Mouse (Mus musculus): Measurements from ENCODE around the gene Lrrc27. TPM values are rescaled to one million over a fixed set of nuclear protein-coding genes. Genes with fewer than 3 reads are reported as not detected.

The Lrrc27 gene
- polyA plus RNA-seq, 1 experiment from 2014 or later = 5.8 TPM

DNA sequence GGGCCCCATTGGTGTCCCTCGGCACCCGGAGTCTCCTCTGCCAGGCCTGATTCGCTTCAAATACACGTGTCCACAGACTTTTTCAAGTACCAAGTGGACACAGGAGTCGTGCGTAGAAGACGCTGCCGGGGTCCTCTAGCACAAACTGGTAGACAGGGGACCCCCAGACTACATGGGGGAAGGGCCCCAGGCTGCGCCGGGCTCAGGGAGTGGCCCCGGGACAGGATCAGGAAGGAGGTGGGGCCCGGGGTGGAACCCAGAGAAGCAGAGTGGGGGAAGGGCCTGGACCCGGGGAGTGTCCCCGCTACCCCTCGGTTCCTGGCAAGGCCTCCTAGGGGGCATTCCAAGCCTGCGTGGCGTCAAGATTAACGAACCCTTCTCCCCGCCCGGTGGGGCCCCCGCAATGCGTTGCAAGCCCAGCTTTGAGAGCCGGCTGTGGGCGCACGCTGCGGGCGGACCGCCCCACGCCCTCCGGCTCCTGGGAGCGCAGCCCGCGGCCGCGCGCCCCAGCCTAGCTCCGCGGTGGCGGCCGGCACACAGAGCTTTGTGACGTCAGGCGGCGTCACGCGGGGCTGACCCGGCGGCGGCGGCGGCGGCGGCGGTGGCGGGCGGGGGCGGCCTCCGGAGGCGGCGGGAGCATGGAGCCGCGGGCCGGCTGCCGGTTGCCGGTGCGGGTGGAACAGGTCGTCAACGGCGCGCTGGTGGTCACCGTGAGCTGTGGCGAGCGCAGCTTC lies 35.3 kb downstream of the Lrrc27 start, which contains the start of gene Pwwp2b:
TSS of gene Pwwp2b (plus strand) at position 602 of the 734 bp plus-strand sequence.
- H3K27me3 ChIP-seq = peaks cover 76% of the 10 kb centered on the region
- H3K4me2 ChIP-seq (replicated peaks) = peak within 1 kb of the TSS; percentile 90
- ATAC-seq (ENCODE audit: low FRiP score, low read depth) = peak; percentile 81
- no peaks in the 10 kb centered on the region for H3K36me3 ChIP-seq
- no peaks in the 10 kb centered on the region for H3K9me3 ChIP-seq
- peaks cover 28% of the 10 kb centered on the region for H3K4me1 ChIP-seq
- no peak within 1 kb of the TSS; the same call in 1 of the 2 replicates for H3K27ac ChIP-seq (replicated peaks)
- WGBS = under 1% methylated on average over 45 of the region's 72 CpGs
- peak within 1 kb of the TSS; percentile 67 for H3K4me3 ChIP-seq
- peak within 1 kb of the TSS; percentile 62 for H3K9ac ChIP-seq (replicated peaks)

- 2% methylated on average over 45 of the region's 45 CpGs for WGBS
- peaks cover 72% of the 10 kb centered on the region for H3K27me3 ChIP-seq
- H3K27ac ChIP-seq (replicated peaks) = no peak overlapping the region
- no peak for ATAC-seq (ENCODE audit: low FRiP score, low read depth)
- peak overlapping the region; percentile 90 for H3K4me2 ChIP-seq (replicated peaks)
- no peaks in the 10 kb centered on the region for H3K9me3 ChIP-seq
- no peaks in the 10 kb centered on the region for H3K36me3 ChIP-seq
- peak overlapping the region; percentile 67 for H3K4me3 ChIP-seq
- peak overlapping the region; percentile 62 for H3K9ac ChIP-seq (replicated peaks)
- H3K4me1 ChIP-seq = peaks cover 28% of the 10 kb centered on the region
Measured at GRCm38 (mm10) chr7:139248615-139249405, 36.0 kb downstream of the Lrrc27 start.

DNA sequence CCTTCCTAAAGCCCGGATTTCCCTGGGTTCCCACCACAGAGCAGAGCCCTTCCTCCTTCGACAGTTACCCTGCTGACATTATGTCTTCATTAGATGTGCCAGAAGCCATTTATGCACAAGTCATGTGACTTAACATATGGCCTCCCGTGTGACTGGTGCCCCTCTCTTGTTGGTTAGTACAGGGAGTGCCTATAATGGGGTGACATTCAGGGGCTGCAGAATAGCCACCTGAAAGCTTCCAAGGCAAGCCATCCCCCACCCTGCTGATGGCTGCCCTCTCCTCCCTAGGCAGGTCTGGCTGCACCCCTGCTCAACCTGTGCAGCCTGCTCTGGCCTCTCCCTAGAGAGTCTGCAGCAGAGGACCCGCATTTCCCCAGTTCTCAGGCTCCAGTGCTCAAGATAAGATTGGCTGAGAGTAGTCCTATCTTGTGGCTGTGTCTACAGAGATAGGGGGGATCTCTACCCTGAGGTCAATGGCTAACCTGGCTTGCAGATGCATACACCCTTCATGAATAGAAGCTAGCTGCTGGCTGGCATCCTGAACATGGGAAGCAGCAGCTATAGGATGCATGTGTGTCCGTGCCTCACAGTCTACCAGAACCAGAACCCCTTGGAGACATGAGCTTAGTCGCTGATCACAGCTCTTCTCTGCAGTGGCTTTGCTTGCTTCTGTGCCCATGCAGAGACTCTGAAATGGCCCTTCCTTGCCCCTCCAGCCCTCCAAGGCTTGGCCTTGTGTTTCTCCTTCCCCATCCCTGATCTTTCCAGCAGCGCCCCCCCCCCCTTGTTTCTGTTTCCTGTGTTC lies 36.8 kb downstream of the Lrrc27 start:
- no peaks in the 10 kb centered on the region for H3K9me3 ChIP-seq
- no peak overlapping the region for H3K4me3 ChIP-seq
- peaks cover 68% of the 10 kb centered on the region for H3K27me3 ChIP-seq
- no peak overlapping the region for H3K9ac ChIP-seq (replicated peaks)
- no peak overlapping the region for H3K27ac ChIP-seq (replicated peaks)
- ATAC-seq (ENCODE audit: low FRiP score, low read depth) = peak; percentile 21; the same call in 1 of the 2 replicates
- H3K4me2 ChIP-seq (replicated peaks) = peak overlapping the region; percentile 90
- H3K36me3 ChIP-seq = no peaks in the 10 kb centered on the region
- peaks cover 28% of the 10 kb centered on the region for H3K4me1 ChIP-seq
- WGBS = 39% methylated on average over 7 of the region's 7 CpGs

DNA sequence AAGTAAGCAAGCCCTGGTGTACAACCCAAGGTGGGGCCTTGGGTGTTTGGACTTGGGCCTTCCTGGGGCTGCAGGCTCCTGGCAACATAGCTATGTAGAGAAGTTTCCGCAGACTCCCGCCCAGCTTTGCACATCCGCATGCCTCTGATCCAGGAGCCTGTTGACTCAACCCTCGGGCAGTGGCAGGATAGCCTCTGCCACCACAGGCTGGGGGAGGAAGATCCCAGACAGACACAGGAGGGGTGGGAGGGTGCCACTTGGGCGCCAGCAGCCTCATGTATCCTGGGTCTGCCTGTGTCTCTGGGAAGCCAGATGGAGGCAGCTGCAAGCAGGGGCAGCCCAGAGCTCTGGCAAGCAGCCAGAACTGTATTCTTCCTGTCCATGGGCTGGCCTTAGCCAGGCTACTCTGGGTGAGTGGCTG lies 39.1 kb downstream of the Lrrc27 start:
- H3K4me2 ChIP-seq (replicated peaks) = no peak overlapping the region
- H3K27me3 ChIP-seq = peaks cover 52% of the 10 kb centered on the region
- ATAC-seq (ENCODE audit: low FRiP score, low read depth) = no peak
- no peak overlapping the region for H3K27ac ChIP-seq (replicated peaks)
- no peak overlapping the region for H3K9ac ChIP-seq (replicated peaks)
- peaks cover 27% of the 10 kb centered on the region for H3K4me1 ChIP-seq
- H3K9me3 ChIP-seq = no peaks in the 10 kb centered on the region
- H3K36me3 ChIP-seq = peaks cover 6% of the 10 kb centered on the region; the same call in 1 of the 2 replicates
- WGBS = 76% methylated on average over 5 of the region's 5 CpGs
- H3K4me3 ChIP-seq = no peak overlapping the region

GRCm38 (mm10) chr7:139252566-139252965 lies 39.8 kb downstream of the Lrrc27 start:
- whole genome bisulfite sequencing = 94% methylated on average over 7 of the region's 7 CpGs
- no peak for ATAC-seq (ENCODE audit: low FRiP score, low read depth)
- Histone ChIP-seq H3K4me3 (no peak overlapping the region), H3K27me3 (peaks cover 45% of the 10 kb centered on the region), H3K9me3 (no peaks in the 10 kb centered on the region), H3K9ac (replicated peaks) (no peak overlapping the region), H3K36me3 (peaks cover 6% of the 10 kb centered on the region; the same call in 1 of the 2 replicates), H3K27ac (replicated peaks) (no peak overlapping the region), H3K4me2 (replicated peaks) (no peak overlapping the region), H3K4me1 (peaks cover 20% of the 10 kb centered on the region)

GRCm38 (mm10) chr7:139252986-139253385 lies 40.2 kb downstream of the Lrrc27 start:
- 77% methylated on average over 9 of the region's 9 CpGs for WGBS

DNA sequence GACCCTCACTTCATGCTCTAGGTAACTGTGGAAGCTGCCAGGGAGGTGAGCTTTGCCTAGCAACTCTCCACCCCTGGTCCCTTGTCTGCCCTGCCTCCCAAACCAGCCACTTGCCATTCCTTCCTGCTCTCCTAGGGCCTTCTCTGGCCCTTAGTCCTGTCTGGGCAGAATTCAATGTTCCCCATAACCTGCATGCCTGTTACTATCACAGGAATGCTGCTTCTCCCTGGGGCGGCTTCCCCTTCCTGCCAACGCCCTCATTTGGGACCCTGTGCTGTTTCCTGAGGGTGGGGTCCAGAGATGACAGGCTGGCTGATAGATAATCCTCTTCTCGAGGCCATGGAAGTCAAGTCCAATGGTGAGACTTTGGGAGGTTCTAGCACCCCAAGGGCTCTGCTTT lies 40.7 kb downstream of the Lrrc27 start:
- WGBS = 71% methylated on average over 3 of the region's 3 CpGs
- ATAC-seq (ENCODE audit: low FRiP score, low read depth) = no peak

More at GRCm38 (mm10) chr7:139252986-139253385, 40.2 kb downstream of the Lrrc27 start:
- no peak overlapping the region for H3K4me2 ChIP-seq (replicated peaks)
- ATAC-seq (ENCODE audit: low FRiP score, low read depth) = no peak
- no peak overlapping the region for H3K27ac ChIP-seq (replicated peaks)
- no peaks in the 10 kb centered on the region for H3K9me3 ChIP-seq
- H3K9ac ChIP-seq (replicated peaks) = no peak overlapping the region
- no peak overlapping the region for H3K4me3 ChIP-seq
- peaks cover 41% of the 10 kb centered on the region for H3K27me3 ChIP-seq
- peaks cover 6% of the 10 kb centered on the region; the same call in 1 of the 2 replicates for H3K36me3 ChIP-seq
- H3K4me1 ChIP-seq = peaks cover 16% of the 10 kb centered on the region

GRCm38 (mm10) chr7:139254626-139255025 lies 41.8 kb downstream of the Lrrc27 start:
- no peak for ATAC-seq (ENCODE audit: low FRiP score, low read depth)

More for the DNA sequence above, 40.7 kb downstream of the Lrrc27 start:
- peaks cover 36% of the 10 kb centered on the region for H3K27me3 ChIP-seq
- peaks cover 15% of the 10 kb centered on the region for H3K4me1 ChIP-seq
- no peak overlapping the region for H3K27ac ChIP-seq (replicated peaks)
- no peak overlapping the region for H3K9ac ChIP-seq (replicated peaks)
- H3K36me3 ChIP-seq = peaks cover 6% of the 10 kb centered on the region; the same call in 1 of the 2 replicates
- H3K9me3 ChIP-seq = no peaks in the 10 kb centered on the region
- no peak overlapping the region for H3K4me2 ChIP-seq (replicated peaks)
- H3K4me3 ChIP-seq = no peak overlapping the region

GRCm38 (mm10) chr7:139257752-139258542 lies 45.2 kb downstream of the Lrrc27 start:
- peaks cover 6% of the 10 kb centered on the region; the same call in 1 of the 2 replicates for H3K36me3 ChIP-seq
- H3K4me2 ChIP-seq (replicated peaks) = no peak overlapping the region
- no peak overlapping the region for H3K9ac ChIP-seq (replicated peaks)
- H3K27me3 ChIP-seq = 0 out of 2 replicates have a peak, but pooled peaks cover 3% of the 10 kb centered on the region
- H3K27ac ChIP-seq (replicated peaks) = no peak overlapping the region
- no peaks in the 10 kb centered on the region for H3K4me1 ChIP-seq
- WGBS = 76% methylated on average over 10 of the region's 10 CpGs
- H3K9me3 ChIP-seq = no peaks in the 10 kb centered on the region
- no peak for ATAC-seq (ENCODE audit: low FRiP score, low read depth)
- H3K4me3 ChIP-seq = no peak overlapping the region

More at GRCm38 (mm10) chr7:139254626-139255025, 41.8 kb downstream of the Lrrc27 start:
- peaks cover 5% of the 10 kb centered on the region; the same call in 1 of the 2 replicates for H3K4me1 ChIP-seq
- no peak overlapping the region for H3K4me2 ChIP-seq (replicated peaks)
- H3K36me3 ChIP-seq = peaks cover 6% of the 10 kb centered on the region; the same call in 1 of the 2 replicates
- no peak overlapping the region for H3K9ac ChIP-seq (replicated peaks)
- no peak overlapping the region for H3K4me3 ChIP-seq
- WGBS = 87% methylated on average over 5 of the region's 5 CpGs
- H3K9me3 ChIP-seq = no peaks in the 10 kb centered on the region
- peaks cover 24% of the 10 kb centered on the region for H3K27me3 ChIP-seq
- no peak overlapping the region for H3K27ac ChIP-seq (replicated peaks)

GRCm38 (mm10) chr7:139264337-139264736 lies 51.5 kb downstream of the Lrrc27 start:
- H3K9ac ChIP-seq (replicated peaks) = no peak overlapping the region
- 24% methylated on average over 4 of the region's 4 CpGs for WGBS
- no peak for ATAC-seq (ENCODE audit: low FRiP score, low read depth)
- H3K4me3 ChIP-seq = no peak overlapping the region
- H3K27me3 ChIP-seq = no peaks in the 10 kb centered on the region
- H3K27ac ChIP-seq (replicated peaks) = no peak overlapping the region
- no peak overlapping the region for H3K4me2 ChIP-seq (replicated peaks)
- H3K36me3 ChIP-seq = no peaks in the 10 kb centered on the region
- no peaks in the 10 kb centered on the region for H3K9me3 ChIP-seq
- H3K4me1 ChIP-seq = 0 out of 2 replicates have a peak, but pooled peaks cover 2% of the 10 kb centered on the region

- 87% methylated on average over 6 of the region's 6 CpGs for WGBS
- Histone ChIP-seq H3K27ac (replicated peaks) (no peak overlapping the region), H3K9me3 (no peaks in the 10 kb centered on the region), H3K4me1 (0 out of 2 replicates have a peak, but pooled peaks cover 2% of the 10 kb centered on the region), H3K9ac (replicated peaks) (no peak overlapping the region), H3K4me3 (no peak overlapping the region), H3K27me3 (no peaks in the 10 kb centered on the region), H3K36me3 (no peaks in the 10 kb centered on the region), H3K4me2 (replicated peaks) (no peak overlapping the region)
- ATAC-seq (ENCODE audit: low FRiP score, low read depth) = no peak
Measured at GRCm38 (mm10) chr7:139265634-139266033, 52.8 kb downstream of the Lrrc27 start.

Measured in midbrain, embryonic 12.5 days (tissue).